Mouse (Mus musculus) neural tube, embryonic 12.5 days (tissue): Measurements from ENCODE around the gene Arf1. TPM values are rescaled to one million over a fixed set of nuclear protein-coding genes. Genes with fewer than 3 reads are reported as not detected.
A peak's percentile ranks its signal among the peaks of the same experiment; 100 is the strongest.

Experiments used
- ATAC-seq: fragments of 200-750 bp; cut with Nextera tagmentation; 2 replicates; pipeline ENCODE4 v1.8.0; 2017; ENCODE audit warnings: low read depth, mild to moderate bottlenecking, moderate TSS enrichment, moderate library complexity; ENCODE audit not compliant: low FRiP score
- H3K27ac ChIP-seq: fragments of 300-500 bp; sonication (generic); 2 replicates; pipeline ENCODE4 v1.5.1; 2016
- H3K27me3 ChIP-seq: fragments of 300-500 bp; sonication (generic); replicated peaks from 2 replicates; pipeline ENCODE4 v1.6.1; 2016; ENCODE audit warnings: mild to moderate bottlenecking
- H3K36me3 ChIP-seq: fragments of 300-500 bp; sonication (generic); 2 replicates; pipeline ENCODE4 v1.6.1; 2016; ENCODE audit warnings: mild to moderate bottlenecking
- H3K4me1 ChIP-seq: fragments of 300-500 bp; sonication (generic); 2 replicates; pipeline ENCODE4 v1.6.1; 2016
- H3K4me2 ChIP-seq: fragments of 300-500 bp; sonication (generic); replicated peaks from 2 replicates; pipeline ENCODE4 v1.6.1; 2016; ENCODE audit warnings: mild to moderate bottlenecking
- H3K4me3 ChIP-seq: fragments of 300-500 bp; sonication (generic); 2 replicates; pipeline ENCODE4 v1.5.1; 2016
- H3K9ac ChIP-seq: fragments of 300-500 bp; sonication (generic); 2 replicates; pipeline ENCODE4 v1.6.1; 2016; ENCODE audit warnings: mild to moderate bottlenecking
- H3K9me3 ChIP-seq: fragments of 300-500 bp; sonication (generic); 2 replicates; pipeline ENCODE4 v1.6.1; 2016; ENCODE audit warnings: mild to moderate bottlenecking
- WGBS: fragments of 180-500 bp; shearing (Covaris S2); methylation state at CpG from one replicate; pipeline ENCODE4 v1.1.7; 2016; 5-methylcytosine and 5-hydroxymethylcytosine counted together
- polyA plus RNA-seq: library from polyadenylated mRNA; unstranded; fragments of >200 nt; fragmentation: Nextera tagmentation; extraction: Ambion mirVana; gene quantifications from 2 replicates; pipeline ENCODE4 v1.2.1, GENCODE M21; 2016

Arf1 gene
- polyA plus RNA-seq, 1 experiment from 2014 or later, result 623 TPM

DNA sequence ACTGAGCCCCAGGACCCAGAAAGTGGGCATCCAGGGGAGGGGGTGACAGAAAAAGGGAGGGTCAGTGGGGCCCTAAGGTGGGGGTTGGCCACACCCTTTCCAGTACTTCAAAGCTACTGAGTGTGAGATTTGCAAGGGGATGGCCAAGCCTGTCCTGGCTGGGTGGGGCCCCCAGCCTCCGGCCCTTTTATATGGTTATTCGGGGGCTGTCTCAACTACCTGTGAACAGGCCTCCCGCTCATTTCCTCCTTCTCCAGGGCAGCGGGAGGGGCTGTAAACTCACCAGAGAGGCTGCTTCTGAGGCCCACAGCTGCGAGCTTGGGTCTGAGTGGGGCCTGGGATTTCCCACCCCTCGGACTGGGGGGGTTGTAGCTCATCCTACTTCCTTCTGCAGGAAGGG lies 15.8 kb upstream of the Arf1 start:
- 19% methylated on average over 6 of the region's 6 CpGs for WGBS

DNA sequence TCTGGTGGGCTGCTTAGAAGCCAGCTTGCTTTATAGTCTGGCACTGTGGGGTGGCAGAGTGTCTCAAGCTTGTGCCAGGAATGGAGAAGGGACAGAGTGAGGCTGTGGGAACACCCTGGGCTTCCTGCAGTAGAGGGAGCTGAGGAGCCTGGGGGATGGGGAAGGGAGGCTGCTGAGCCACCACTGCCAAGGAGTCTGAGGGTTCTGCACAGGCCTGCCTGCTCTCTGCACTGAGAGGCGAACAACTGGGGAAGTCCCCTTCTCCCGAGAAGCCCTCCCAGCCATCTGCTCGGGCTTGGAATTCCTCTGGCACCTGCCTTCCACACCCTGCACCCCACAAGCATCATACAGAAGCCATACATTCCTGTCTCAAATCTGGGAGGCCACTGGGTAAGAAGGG lies 13.8 kb upstream of the Arf1 start:
- peaks cover 15% of the 10 kb centered on the region; the same call in 1 of the 2 replicates for H3K27me3 ChIP-seq
- WGBS, result 50% methylated on average over 3 of the region's 3 CpGs

More for the DNA sequence above, 15.8 kb upstream of the Arf1 start:
- Histone ChIP-seq H3K4me2 (no peak overlapping the region), H3K9me3 (no peaks in the 10 kb centered on the region), H3K4me1 (peaks cover 6% of the 10 kb centered on the region), H3K9ac (no peak overlapping the region), H3K27me3 (peaks cover 15% of the 10 kb centered on the region; the same call in 1 of the 2 replicates), H3K27ac (no peak overlapping the region), H3K36me3 (no peaks in the 10 kb centered on the region), H3K4me3 (no peak overlapping the region)
- ATAC-seq, result no peak

DNA sequence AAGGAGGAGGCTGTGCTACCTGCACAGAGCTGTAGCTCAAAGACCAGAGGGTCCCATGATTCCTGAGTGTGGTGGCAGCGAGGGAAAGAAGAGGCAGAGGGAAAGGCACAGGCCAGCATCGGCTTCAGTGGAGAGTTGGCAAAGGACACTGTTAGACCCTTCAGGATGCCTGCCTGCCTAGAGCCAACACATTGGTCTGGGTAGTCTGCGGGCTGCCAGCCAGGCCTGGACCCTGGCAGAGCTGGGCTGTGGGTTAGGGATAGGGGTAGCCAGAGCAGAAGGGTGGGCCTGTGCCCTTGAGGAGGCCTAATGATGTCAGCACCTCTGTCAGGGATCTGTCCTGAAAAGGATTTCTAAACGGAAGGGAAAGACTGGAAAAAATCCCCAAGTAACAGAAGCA lies 11.7 kb upstream of the Arf1 start:
- no peak overlapping the region for H3K27ac ChIP-seq
- peaks cover 8% of the 10 kb centered on the region for H3K4me1 ChIP-seq
- no peaks in the 10 kb centered on the region for H3K36me3 ChIP-seq
- no peak overlapping the region for H3K9ac ChIP-seq
- WGBS, result 73% methylated on average over 4 of the region's 4 CpGs
- ATAC-seq, result no peak
- no peak overlapping the region for H3K4me3 ChIP-seq
- H3K4me2 ChIP-seq, result no peak overlapping the region
- H3K27me3 ChIP-seq, result peaks cover 15% of the 10 kb centered on the region; the same call in 1 of the 2 replicates
- H3K9me3 ChIP-seq, result no peaks in the 10 kb centered on the region

More for the DNA sequence above, 13.8 kb upstream of the Arf1 start:
- no peak for ATAC-seq
- Histone ChIP-seq H3K9ac (no peak overlapping the region), H3K4me2 (0 out of 2 replicates have a peak overlapping the region, but pooled peaks have one; percentile 5), H3K27ac (no peak overlapping the region), H3K9me3 (no peaks in the 10 kb centered on the region), H3K4me1 (peaks cover 8% of the 10 kb centered on the region), H3K36me3 (no peaks in the 10 kb centered on the region), H3K4me3 (no peak overlapping the region)

DNA sequence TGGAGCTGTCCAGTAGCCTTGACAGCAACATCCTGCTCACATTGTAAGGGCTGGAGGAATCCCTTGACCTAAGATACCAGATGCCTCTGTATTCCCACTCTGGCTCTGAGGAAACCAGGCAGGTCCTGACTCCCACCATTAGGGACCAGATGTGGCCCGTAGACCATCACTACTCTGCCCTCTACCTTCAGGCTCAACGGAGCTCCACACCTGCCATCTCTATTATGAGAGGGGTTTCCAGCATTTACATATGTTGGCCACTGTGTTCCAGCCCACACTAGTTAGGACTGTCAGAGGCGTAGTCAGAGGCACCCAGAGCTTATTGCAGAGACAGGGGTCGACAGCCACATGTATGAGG lies 11.3 kb upstream of the Arf1 start:
- H3K4me1 ChIP-seq, result peaks cover 8% of the 10 kb centered on the region
- H3K27ac ChIP-seq, result no peak overlapping the region
- ATAC-seq, result peak; percentile 13; the same call in 1 of the 2 replicates
- no peaks in the 10 kb centered on the region for H3K36me3 ChIP-seq
- WGBS, result 61% methylated on average over 4 of the region's 4 CpGs
- peak overlapping the region; percentile 33; the same call in 1 of the 2 replicates for H3K4me2 ChIP-seq
- H3K9me3 ChIP-seq, result no peaks in the 10 kb centered on the region
- H3K27me3 ChIP-seq, result peaks cover 15% of the 10 kb centered on the region; the same call in 1 of the 2 replicates
- no peak overlapping the region for H3K9ac ChIP-seq
- no peak overlapping the region for H3K4me3 ChIP-seq

DNA sequence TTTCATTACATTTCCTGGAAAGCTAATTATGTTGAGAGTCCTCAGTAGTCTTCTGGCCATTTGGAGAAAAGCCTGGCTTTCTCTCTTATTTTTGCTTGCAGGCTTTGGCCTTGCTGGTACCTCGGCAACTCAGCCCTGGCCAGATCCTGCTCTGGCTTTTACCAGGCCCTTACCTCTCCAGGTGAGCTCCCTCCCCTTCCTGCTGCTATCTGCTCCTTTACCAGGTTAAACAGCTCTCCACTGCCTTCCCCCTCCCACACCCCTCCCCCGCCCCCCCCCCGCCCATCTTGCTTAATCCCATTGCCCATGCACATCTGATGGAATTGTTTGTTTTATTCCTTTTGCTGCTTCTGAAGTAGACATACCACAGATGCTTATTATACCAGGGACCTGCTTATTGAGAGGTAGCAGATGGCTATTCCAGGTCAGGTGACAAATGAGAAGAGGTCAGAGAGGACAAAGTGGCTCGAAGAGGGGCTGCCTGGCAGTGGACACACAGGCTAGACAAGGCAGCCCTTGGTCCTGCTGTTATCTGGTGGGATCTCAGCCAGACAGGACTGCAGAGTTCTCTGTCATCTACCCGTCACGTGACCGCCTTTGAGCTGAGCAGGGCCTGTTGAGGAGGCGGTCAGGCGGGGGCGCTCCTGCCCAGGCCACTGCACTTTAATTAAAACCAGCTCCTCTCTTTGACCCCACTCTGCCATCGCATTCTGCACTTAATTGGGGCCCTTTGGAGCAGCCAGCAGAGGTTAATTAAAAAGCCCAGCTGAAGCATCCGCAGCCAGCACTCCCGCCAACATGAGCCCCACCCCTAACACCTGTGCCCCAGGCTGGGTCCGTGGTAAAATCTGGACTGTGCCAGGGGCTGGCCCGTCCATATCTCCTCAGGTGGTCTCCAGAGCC lies 10.7 kb upstream of the Arf1 start:
- Histone ChIP-seq H3K27me3 (peaks cover 15% of the 10 kb centered on the region; the same call in 1 of the 2 replicates), H3K4me3 (no peak overlapping the region), H3K4me2 (peak overlapping the region; percentile 33; the same call in 1 of the 2 replicates)

DNA sequence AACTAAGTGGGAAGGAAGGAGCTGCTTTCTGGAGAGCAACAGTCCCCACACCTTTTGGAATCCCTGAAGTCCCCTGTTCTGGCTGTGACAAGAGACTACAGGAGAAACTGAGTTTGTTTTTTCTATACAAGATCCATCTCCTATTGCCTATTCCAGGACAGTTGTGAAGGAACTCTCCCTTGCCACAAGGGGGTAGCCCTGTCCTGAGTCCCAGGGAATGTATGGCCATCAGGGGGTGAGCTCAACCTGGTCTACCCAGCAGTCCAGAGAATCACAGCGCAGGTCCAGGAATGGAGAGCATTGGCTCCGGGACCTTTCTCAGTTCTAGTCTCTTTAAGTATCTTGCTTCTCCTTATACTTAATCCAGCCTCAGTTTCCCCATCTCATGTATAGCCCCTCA lies 4.7 kb upstream of the Arf1 start:
- Histone ChIP-seq H3K4me3 (no peak overlapping the region), H3K4me2 (no peak overlapping the region), H3K9ac (no peak overlapping the region), H3K27ac (no peak overlapping the region), H3K4me1 (peaks cover 5% of the 10 kb centered on the region), H3K9me3 (no peaks in the 10 kb centered on the region), H3K27me3 (no peaks in the 10 kb centered on the region), H3K36me3 (no peaks in the 10 kb centered on the region)
- WGBS, result 49% methylated on average over 2 of the region's 2 CpGs
- ATAC-seq, result no peak

More for the DNA sequence above, 10.7 kb upstream of the Arf1 start:
- Histone ChIP-seq H3K27ac (no peak overlapping the region), H3K9me3 (no peaks in the 10 kb centered on the region), H3K36me3 (no peaks in the 10 kb centered on the region), H3K9ac (no peak overlapping the region), H3K4me1 (peaks cover 8% of the 10 kb centered on the region)
- 3% methylated on average over 14 of the region's 15 CpGs for WGBS
- peak; percentile 78 for ATAC-seq

DNA sequence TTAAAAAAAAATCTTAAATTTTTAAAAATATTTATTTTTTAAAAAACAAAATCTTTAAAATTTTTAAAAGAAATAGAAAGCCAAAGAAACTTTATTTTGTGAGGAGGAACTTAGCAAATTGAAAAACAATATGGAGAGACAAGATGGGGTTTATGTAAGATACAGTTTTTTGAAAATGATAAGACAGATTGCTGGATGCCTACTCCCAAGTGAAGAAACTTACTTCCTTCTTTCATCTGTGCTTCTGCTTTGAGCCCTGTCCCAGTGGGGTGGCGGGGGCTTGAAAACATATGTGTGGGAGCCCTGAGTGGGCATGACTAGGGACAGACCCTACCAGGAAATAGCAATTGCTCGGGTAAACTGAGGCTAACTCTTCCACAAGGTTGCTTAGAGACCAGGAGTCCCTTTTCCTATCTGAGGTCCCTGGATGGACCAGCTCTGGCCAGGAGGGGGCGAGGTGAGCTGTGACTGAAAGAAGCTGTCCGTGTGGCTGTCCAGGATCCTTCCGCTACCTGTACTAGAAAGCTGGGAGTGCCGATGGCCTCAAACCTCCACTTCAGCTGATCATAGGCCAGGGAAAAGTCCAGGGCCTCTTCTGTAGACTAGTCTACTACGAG lies 2.2 kb upstream of the Arf1 start:
- no peak for ATAC-seq
- H3K4me1 ChIP-seq, result peaks cover 25% of the 10 kb centered on the region
- no peak overlapping the region for H3K9ac ChIP-seq
- H3K27me3 ChIP-seq, result no peaks in the 10 kb centered on the region
- WGBS, result 17% methylated on average over 7 of the region's 7 CpGs
- H3K27ac ChIP-seq, result no peak overlapping the region
- no peak overlapping the region for H3K4me3 ChIP-seq
- 0 out of 2 replicates have a peak overlapping the region, but pooled peaks have one; percentile 18 for H3K4me2 ChIP-seq
- no peaks in the 10 kb centered on the region for H3K9me3 ChIP-seq
- H3K36me3 ChIP-seq, result no peaks in the 10 kb centered on the region

DNA sequence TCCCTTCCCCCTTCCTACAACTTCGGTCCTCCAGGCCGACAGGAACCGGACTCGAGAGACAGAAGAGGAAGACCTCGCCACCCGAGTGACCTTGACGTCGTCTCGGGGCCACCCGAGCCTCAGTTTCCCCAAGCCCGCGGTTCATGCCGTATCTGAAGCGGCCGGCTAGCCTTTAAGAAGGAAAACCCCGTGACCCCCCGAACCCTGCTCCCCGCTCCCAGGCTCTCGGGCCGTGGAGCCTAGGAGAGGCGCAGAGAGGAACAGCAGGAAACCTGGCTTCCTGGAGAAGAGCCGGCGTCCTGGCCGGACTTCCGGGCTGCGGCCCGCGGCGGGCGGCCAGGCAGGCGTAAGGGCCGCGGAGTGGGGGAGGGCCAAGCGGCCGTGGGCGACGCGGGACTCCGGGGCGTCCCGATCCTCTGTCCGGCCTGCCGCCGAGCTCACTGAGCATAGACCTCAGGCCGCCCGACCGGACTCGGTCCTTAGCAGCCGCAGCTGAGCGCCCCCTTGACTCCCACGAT lies 407 bp downstream of the Arf1 start:
- Histone ChIP-seq H3K9ac (peak overlapping the region; percentile 97), H3K4me2 (peak overlapping the region; percentile 91), H3K36me3 (peaks cover 4% of the 10 kb centered on the region; the same call in 1 of the 2 replicates), H3K27me3 (no peaks in the 10 kb centered on the region), H3K4me1 (peaks cover 30% of the 10 kb centered on the region), H3K4me3 (peak overlapping the region; percentile 100), H3K9me3 (no peaks in the 10 kb centered on the region), H3K27ac (peak overlapping the region; percentile 89)
- under 1% methylated on average over 51 of the region's 51 CpGs for WGBS
- ATAC-seq, result peak; percentile 82

DNA sequence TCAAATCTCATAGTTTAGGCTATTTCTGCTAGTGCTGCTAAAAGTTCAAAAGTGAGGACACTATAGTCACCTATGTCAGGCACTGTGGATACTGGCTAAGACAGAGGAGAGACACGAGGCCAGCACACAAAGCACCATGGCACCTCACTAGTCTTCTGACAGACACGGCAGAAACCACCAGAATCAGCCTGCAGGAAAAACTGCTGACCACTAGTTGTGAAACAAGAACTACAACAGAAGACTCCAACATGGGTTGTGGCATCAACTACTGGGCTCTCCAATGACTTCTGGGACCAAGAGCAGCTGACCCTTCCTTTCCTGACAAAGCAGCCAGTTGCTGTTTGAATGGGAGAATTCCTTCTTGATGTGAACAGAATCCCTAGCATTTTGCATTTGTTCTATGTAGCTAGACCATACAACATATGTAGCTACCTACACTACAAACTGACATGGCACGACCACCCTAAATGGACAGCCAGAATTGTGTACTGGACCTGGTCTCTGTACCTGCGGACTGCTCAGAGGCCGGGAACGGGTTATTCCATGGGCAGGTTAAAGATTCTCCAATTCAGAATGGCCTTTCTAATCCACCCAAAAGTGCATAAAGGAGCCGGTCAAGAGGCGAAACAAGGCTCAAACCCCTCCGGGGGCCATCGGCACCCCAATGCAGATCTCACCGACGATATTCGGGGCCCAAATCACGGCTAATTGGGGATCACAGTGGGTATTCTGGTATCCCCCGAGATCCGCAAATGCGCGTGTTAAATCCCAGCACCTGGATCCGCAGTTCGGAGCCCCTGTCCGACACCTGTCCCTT lies 1.1 kb downstream of the Arf1 start:
- H3K4me1 ChIP-seq, result peaks cover 30% of the 10 kb centered on the region
- H3K4me2 ChIP-seq, result peak overlapping the region; percentile 91
- H3K36me3 ChIP-seq, result peaks cover 4% of the 10 kb centered on the region; the same call in 1 of the 2 replicates
- no peak for ATAC-seq
- no peaks in the 10 kb centered on the region for H3K9me3 ChIP-seq
- peak overlapping the region; percentile 97 for H3K9ac ChIP-seq
- no peaks in the 10 kb centered on the region for H3K27me3 ChIP-seq
- 6% methylated on average over 21 of the region's 21 CpGs for WGBS
- peak overlapping the region; percentile 89; the same call in 1 of the 2 replicates for H3K27ac ChIP-seq
- peak overlapping the region; percentile 100 for H3K4me3 ChIP-seq

DNA sequence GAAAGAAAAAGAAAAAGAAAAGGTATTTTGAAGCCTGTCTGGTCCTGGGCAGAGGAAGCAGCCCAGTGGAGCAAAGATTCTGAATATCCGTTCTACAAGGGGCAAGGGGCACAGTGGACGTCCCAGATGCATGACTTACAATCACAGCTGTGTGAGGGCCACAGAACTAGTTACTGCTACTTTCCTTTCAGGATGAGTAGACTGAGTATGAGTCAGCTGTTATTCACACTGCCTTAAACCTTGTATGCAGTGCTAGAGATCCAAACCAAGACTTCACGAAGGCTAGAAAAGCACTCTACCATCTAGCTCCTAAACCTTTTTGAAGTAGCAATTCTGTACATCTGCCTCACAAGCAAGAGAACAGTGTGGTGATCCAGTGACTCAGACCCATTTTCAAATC lies 1.8 kb downstream of the Arf1 start:
- WGBS, result 71% methylated on average over 3 of the region's 3 CpGs
- Histone ChIP-seq H3K27me3 (no peaks in the 10 kb centered on the region), H3K4me3 (peak overlapping the region; percentile 100), H3K27ac (no peak overlapping the region), H3K9ac (peak overlapping the region; percentile 97; the same call in 1 of the 2 replicates), H3K36me3 (peaks cover 4% of the 10 kb centered on the region; the same call in 1 of the 2 replicates), H3K4me2 (peak overlapping the region; percentile 91), H3K9me3 (no peaks in the 10 kb centered on the region), H3K4me1 (peaks cover 30% of the 10 kb centered on the region)
- ATAC-seq, result no peak

DNA sequence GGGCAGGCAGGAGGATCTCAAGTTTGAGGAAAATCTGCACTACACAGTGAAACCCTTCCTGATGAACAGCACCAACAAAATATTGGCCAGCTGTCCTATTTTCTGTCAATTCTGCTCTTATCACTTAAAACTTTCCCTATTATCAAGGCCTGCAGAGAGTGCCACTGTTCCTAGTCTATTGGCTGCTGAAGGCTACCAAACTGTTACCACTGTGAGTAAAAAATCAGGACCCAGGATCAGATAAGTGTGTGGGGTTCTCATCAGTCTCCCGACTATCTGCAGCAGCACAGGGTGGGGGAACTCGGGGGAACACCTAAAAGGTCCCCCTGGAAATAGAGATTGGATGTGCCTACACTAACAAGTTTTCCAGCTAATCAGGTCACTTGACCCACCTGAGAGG lies 2.9 kb downstream of the Arf1 start:
- Histone ChIP-seq H3K9me3 (no peaks in the 10 kb centered on the region), H3K4me2 (peak overlapping the region; percentile 91), H3K4me3 (no peak overlapping the region), H3K27me3 (no peaks in the 10 kb centered on the region), H3K36me3 (peaks cover 10% of the 10 kb centered on the region; the same call in 1 of the 2 replicates), H3K27ac (no peak overlapping the region), H3K4me1 (peaks cover 30% of the 10 kb centered on the region), H3K9ac (no peak overlapping the region)
- WGBS, result 83% methylated on average over 2 of the region's 2 CpGs
- ATAC-seq, result no peak
